Mouse (Mus musculus) frontal cortex, postnatal 14 days (tissue): ENCODE results near the gene Alpl.

Experiments used
- DNase-seq, 2 experiments: peaks; one replicate each; pipeline ENCODE4 v3.0.0; 2022; ENCODE audit warnings: low spot score in 2 of 2

Alpl gene

DNA sequence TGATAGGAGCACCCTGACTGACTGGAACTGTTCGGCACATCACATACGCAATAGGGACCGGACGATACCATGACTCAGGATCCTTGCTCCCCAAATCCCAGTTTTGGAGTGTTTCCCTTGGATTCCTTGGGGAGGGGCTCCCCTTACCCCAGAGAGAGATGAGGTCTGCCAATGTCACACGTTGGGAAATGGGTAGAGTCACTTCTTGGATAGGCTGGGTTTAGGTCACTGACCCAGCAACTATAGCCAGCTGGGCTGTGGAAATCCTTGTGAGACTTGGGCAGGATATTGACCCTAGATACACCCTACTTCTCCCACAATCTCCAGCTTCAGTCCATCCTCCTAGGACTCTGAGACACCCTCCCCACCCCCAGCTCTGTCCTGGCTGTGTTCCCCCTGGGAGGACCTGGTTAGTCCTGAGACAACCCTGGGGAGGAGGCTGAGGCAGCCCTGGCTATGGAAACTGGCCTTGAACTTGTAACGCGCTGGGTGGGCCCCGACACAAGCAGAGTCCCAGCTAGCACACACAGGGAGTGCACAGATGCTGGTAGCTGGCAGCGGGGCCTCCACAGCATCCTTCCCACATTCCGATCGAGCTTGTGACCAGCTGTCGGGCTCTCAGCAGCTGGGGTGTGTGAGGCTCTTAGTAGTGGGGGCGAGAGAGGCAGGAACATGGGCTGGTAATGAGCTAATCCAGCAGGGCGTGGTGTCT, 25.1 kb downstream of the Alpl start:
- DNase-seq = no peak

DNA sequence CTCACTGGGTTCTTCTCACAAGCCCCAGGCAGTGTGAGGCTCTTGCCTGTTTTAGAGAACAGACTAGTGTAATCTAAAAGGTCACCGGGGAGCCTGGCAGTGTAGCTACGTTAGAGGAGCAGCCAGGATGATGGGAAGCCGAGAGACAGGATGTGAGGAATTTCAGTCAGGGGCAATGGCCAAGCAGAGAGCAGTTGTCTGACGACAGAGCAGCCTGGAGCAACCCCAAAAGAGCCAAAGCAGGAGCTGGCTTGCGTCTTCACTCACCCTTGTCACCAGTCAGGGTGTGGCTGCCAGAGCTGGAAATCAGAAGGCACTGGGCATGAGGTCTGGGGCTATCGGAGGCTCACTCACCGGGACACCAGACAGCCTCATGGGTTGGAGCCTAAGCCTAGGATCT, 26.5 kb downstream of the Alpl start:
- DNase-seq = no peak

DNA sequence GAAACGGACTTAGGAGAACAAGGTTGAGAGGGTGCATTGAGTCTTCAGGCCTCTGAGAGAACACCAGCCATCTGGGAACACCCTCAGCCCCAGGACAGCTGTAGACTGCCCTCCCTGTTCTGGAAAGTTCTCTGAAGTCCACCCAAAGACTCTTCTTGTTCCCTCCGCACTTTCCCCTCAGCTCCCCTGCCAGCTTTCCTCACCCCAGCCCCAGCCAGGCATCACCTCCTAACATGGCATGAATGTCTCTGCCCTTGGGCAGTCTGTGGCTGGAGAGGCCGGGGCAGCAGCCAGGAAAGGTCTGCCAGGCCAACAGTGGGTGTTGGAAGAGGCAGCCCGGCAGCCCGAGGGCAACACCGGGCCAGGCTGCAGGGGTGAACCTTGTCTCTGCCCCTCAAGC, 27.4 kb downstream of the Alpl start:
- no peak for DNase-seq

DNA sequence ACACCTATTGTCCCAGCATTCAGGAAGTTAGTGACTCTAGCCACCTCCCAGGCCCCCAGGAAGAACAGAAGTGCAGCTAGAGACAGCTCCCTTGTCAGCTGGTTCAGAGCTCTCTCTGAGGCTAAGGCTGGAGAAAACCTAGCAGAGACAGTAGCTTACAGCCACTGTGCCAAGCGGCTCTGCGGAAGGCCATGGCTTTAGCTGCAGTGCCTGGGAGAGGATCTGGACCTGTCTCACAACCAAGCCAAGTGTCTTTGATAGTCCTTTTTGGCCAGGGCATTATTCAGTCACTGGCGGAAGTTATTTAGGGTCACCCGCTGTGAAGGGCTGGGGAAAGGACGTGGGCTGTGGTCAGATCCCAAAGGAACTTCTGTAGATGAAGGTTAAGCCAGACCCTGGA, 27.8 kb downstream of the Alpl start:
- no peak for DNase-seq

DNA sequence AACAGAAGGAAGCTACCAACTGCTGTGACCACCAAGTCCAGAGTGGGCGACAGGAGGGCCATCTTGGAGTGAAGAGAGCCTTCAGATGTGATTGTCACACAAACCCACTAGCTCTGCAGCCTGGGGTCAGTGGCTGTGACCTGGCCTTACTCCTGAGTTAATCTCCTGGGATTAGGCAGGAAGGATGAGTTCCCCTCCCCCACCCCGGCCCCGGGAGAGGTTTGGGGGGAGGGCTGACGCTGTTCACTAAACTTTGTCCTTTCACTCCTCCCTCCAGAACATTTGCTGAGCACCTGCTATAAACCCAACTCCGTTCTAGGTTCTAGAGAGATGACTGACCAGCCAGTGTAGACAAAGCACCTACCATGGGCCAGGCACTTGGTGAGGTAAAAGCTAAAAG, 29.8 kb downstream of the Alpl start:
- no peak for DNase-seq

DNA sequence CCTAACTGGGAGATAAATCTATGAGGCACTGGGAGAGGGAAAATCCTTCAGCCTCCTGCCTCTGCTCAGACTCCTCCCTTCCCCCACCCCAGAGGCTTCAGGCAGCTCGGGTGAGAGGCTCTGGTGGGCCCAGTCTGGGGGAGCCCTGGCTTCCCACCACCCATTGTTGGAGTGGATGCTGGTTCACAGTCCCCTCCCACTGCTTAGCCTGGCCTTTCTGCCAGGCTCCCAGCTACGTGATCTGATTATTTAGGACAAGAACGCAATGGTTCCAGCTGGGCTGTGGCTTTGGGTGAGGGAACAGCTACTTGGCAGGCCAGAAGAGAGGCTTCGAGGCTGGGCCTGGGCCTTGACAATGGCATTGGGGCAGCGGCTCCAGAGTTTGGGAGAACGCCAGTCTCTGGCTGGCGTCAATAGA, 30.6 kb downstream of the Alpl start:
- peak; percentile 40 to 63 for DNase-seq

DNA sequence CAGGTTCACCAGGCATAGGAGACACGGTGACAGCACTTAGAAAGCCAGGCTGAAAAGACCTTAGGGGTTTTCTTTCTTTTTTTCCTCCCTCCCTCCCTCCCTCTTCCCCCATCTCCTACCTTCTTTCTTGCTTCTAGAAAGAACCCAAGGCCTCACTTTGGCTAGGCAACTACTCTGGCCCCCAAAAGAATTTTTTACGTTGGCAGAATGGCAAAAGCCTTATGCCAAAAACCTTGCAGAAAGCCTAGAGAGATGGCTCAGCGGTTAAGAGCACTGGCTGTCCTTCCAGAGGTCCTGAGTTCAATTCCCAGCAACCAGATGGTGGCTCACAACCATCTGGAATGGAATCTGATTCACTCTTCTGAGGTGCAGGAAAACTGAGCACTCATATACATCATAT, 31.6 kb downstream of the Alpl start:
- no peak for DNase-seq

DNA sequence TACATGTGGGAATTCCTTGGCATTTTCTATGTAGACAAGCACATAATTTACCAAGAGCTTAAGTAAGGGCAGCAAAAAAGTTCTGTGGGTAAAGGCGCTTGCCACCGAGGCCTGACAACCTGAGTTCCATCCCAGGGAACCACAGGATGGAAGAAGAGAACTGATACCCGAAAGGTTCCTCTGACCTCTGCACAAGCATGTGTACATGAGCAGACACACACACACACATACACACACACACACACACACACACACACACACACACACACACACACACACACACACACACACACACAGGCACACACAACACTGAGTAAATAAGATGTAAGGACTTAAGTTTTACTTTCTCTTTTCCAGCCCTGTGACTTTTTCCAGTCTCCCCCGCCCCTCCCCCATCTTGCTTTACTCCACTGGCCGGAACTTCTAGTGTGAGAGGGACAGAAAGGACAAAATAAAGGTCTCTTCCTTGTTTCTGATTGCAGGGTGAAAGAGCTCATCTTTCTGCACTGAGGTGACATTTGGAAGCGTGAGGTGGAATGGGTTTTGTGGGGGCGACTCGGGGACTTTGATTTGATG, 32.2 kb downstream of the Alpl start:
- no peak for DNase-seq

DNA sequence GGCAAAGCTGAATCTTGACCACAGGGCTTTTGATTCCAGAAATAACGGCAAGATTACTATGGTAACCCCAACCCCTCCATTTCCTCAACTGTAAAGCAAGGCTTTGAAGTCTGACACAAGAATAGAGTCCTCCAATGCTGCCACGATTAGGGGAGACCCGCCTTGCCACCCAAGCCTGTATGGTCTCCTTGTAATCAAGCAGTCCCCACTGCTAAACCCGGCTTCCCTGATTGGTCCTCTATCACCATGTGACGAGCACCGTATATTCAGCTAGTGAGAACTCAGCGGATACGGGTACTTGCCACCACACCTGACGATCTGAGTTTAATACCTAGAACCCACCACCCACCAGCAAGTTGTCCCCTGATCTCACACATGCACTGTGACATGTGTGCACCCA, 33.3 kb downstream of the Alpl start:
- no peak for DNase-seq

DNA sequence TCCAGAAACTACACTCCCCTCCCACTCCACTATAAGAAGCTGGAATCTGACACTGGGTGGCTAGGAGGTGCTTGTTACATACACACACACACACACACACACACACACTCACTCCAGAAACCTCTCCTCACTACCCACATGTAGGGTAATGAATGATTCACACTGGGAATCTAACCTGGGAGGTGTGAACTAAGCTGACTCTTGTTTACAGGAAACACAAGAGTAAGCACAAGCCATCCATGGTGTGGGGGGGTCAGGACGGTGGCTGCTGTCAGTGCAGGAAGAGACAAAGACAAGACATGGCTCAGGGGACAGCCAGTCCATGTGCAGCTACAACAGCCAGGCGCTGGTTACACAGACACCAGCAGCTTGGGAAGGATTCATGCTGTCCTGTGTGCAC, 41.7 kb downstream of the Alpl start:
- no peak for DNase-seq

DNA sequence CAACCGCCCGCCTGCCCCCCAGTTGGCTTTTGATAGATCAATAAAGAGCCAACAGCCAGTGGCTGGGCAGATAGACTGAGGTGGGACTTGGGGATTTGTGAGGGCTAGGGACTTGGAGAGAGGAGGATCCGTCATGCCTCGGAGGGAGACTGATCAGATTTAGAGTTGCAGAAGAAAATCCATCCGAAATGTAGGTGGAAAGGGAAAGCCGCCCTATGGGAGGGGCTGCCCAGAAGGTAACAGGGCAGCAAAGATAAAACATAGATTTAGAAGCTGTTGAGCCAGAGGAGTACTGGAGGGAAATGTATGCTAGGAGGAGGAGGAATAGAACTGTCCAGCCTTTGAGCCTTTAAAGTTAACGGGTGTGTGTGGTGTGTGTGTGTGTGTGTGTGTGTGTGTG, 43.0 kb downstream of the Alpl start:
- no peak for DNase-seq

DNA sequence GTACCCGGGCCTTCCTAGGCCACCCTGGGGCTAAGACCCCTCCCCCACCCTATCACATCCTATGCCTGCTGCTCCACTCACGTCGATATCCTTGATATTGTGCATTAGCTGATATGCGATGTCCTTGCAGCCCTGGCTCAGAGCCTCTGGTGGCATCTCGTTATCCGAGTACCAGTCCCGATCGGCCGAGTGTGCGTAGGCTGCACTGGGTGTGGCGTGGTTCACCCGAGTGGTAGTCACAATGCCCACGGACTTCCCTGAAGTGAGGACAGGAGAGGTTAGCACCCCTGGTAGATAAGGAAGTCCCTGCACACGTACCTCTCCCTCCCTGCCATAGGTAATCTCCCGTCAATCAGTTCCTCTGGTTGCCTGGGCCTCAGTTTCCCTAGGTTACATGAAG, 43.7 kb downstream of the Alpl start:
- DNase-seq = no peak

DNA sequence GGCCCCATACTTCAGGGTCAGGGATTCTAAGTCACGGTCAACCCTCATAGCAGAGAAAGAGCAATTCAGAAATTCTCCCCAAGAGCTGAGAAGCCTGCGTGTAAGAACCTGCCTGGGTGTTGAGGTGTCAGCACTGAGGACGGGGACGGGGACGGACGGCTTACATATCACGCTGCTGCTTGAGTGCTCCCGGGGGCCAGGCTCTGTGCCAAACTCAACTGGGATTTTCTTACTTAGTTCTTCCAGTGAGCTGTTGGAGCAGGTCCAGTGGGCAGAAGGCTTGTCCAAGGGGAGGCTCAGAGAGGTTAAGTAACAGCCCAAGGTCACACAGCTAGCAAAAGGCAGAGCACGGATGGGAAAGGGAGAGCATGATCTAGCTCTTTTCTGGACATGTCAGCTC, 44.5 kb downstream of the Alpl start:
- no peak for DNase-seq

DNA sequence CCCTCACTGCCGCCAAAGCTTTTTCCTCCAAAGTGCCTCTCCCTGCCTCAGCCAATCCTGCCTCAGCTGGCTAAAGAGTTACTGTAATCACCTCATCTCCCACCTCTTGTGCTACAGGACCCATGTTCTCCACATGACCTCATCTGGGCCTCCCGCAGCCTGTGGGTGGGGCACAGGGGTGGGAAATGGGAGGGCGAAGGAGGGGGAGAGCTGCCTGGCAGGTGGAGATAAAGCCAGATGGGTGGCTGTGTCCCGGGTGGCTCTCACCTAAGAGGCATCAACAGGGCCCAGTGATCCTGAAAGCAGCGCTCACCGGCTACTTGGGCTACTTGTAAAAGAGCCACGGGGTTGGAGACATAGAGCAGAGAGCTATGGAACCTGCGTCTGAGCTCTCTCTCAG, 44.9 kb downstream of the Alpl start:
- DNase-seq = no peak

DNA sequence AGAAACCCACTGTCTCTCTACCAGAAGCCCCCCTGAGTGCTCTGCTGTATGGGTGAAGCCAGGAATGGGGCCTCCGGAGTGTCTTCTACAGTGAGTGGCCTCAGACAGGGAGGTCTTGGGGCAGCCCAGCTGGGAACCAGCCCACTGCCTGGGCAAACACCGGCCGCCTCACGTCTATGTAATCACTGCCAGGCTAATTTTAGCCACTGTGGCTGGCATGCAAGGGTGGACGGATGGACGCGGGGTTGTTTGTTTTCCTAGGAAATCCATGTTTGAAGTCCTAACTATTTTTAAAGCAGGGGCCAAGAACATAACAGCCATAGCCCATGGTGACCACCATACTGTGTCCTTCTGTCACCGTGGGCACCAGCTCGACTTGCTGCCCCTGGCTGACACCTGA, 46.1 kb downstream of the Alpl start:
- no peak for DNase-seq

DNA sequence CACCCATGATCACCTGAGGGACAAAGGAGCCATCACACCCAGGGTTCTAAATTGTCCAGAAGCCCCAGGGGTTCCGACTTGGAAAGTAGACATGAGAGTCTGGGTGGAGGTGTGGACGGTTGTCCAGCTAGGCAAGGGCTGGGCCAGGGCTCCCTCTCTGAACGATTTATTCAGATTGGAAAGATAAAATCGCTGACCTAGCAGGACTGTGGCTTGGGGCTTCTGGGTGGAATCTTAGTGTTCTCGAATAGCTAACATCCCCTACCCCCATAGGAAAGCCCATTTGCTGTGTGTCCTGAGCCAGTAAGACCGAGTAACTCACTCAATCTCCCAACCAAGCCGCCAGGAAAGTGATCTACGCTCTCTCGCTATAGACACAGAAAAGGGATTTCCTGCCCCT, 46.5 kb downstream of the Alpl start:
- no peak for DNase-seq

DNA sequence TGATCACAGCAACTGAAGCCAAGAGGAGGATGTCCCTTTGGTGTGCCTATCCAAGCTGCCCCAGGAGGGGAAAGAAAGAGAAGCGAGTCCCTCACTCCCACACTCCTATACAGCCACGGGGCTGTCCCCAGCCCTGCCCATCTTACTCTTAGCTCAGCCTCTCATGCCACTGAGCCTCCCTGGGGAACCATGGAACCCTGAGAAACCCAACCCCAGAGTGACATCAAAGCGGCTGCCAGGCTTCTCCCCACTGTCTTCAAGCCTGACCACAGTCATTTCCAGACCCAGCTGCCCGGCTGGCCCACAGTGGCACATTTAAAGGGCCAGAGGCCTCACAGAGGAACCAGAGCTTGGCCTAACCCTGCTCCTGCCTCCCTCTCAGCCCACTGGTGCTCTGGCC, 47.5 kb downstream of the Alpl start:
- no peak for DNase-seq

DNA sequence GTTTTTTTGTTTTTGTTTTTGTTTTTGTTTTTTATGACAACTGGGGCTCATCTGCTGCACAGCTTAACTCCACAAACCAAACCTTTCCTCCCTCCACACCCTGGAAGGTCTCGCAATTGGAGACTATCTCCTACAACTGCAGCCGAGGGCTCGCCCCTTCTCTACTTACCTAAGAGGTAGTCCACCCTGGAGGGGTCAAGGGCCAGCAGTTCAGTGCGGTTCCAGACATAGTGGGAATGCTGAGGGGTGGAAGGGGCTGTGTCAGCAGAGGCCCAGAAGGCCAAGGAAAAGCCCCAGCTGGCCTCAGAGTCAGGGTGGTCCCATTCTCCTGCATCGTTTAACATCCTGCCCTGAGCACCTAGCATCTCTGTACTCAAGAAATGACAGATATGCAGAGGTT, 48.6 kb downstream of the Alpl start:
- DNase-seq = no peak

DNA sequence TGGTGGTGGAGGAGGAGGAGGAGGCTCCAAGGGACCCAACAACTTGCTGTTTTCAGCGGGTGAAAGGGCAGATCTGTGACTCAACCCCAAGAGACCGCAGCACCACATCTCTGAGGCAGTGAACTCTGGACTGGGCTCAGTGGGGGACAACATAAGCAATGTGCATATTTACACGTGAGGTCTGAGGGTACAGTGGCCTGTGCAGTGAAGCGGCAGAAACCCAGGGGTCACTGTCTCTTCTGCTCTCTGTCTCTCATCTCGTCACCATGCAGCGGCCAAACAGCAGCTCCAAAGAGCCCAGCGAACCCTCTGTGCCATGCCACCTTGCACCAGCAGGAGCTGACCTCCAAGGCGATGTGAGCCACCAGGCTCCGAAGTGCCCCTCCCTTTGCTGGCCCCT, 49.1 kb downstream of the Alpl start:
- no peak for DNase-seq

DNA sequence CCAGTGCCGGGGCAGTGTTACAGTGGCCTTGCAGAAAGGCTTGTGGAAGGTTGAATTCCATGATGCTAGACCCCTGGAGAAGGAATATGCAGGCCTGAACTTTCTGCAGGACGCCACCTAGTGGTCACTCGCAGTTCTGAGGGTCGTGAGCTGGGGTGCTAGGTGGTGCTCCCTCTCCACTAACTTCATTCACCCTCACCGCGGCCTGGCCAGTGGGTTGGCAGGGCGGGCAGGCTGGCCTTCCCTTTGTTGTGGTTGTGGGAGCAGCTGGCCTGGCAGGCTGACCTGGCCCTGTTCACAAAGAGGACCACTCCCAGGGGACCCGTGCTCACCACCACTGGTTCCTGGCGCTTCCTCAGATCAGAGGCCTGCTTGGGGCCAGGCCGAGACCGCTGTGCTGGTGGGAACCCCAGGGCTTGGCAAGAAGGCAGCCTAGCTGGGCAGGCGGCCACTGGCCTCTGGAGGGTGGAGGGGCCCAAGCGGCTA, 51.7 kb downstream of the Alpl start:
- DNase-seq = peak in 1 of 2 experiments; percentile 45

DNA sequence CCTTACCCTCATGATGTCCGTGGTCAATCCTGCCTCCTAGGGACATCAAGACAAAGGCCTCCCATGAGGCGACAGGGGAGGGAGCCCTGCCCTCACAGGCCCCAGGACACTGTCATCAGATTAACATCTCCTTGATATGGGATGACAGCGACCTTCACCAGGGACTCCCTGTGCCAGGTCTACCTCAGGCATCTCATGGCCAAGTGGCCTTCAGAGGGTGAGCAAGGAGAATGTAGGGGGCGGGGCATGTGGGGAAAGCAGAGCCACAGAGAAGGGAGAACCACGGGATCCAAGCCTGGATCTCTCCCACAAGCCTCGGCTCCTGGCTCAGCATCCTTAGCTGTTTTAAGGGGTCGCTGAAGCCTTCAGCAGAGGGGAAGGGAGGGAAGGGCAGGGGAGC, 52.4 kb downstream of the Alpl start:
- DNase-seq = no peak

DNA sequence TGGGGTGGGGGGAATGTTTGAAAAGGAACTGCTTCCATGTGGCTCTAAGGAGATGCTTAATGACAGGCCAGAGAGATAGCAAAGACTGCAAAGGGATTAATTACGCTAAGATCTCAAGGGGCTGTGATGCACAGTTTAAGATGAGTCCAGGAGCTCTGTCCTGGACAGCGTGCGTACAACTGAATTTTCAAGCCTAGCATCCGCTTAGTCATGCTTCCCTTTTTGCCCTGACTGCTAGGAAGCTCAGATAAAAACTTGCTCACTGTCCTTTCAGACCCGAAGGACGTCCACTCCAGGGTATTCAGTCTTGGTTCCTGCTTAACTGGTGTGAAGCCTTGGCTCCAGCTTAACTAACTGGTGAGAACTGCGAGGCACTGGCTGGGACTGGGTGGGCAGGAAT, 55.8 kb downstream of the Alpl start:
- no peak for DNase-seq

DNA sequence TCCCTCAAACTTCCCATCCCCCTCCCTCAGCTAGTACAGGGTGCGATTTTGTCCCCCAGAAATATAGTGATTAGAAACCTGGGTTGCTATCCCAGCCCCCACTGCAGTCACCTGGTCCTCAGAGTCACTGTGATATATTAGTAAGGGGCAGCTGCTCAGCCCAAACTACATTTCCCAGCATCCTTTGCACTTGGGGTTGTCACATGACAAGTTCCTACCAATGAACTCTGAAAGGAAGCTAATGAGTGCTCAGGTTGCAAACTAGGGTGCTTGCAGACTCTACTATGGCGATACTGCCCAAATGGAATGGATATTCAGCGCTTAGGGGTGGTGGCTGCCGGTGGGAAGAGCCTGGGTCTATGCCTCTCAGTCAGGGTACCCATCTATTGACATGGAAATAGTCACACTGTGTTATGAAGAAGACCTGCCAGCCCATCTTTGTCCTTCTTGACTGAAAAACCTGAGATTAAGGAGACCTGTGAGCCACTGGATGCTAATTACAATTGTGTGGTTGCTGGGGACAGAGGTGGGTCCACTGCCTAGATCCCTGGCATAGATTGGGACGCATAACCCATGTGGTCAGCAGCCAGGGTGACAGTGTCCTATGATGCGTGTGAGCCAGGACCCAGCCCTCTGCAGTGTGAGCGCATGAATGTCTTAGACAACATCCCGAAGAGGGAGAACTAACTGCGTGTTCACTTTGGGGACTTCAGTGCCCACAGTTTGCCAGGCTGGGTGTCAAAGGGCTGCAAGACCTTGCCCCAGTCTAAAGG, 56.8 kb downstream of the Alpl start:
- DNase-seq = no peak
